Mouse (Mus musculus): ENCODE data around the gene Ttll8. TPM values are rescaled to one million over a fixed set of nuclear protein-coding genes. Genes with fewer than 3 reads are reported as not detected.

Gene Ttll8
- polyA plus RNA-seq, 1 experiment from 2014 or later: 0.14 TPM

DNA sequence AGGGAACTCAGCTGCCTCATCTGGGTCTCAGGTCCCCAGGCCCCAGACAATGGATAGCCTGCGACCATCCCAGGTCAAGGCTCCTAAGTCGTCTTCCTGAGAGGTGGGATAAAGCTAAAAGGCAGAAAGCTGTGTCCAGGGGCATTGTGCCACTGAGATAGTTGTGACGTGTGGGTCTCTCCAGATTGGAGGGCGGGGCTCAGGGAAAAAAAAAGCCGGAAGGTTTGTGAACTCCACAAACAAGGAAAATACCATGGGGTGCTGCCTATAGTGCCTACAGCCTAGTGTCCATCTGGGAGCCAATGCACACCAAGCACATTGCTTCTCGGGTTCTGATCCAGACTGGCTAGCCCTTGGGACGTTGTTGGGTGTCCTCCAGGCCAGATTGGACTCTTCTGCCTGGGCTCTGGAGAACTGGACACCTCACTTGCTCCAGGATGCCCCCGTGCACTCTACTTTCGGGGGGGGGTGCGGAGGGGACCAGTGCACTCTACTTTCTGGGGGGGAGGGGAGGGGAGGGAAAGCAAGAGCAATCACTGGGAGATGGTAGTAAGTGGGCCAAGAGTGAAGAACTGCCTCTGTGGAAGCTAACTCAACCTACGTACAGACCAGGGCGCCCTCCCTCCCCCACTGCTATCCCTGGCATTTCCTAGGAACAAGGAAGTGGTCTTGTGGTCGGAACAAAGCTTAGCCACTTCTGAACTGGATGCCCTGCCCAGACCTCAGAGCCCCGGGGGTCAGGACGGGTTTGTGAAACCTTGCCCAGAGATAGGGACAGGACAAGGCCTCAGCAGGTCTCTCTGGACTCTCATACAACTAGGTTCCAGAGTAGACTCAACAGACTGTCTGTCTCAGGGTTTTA lies 99.0 kb downstream of the Ttll8 start:
- Histone ChIP-seq H3K4me1 (replicated peaks) (peaks cover 9% of the 10 kb centered on the region), H3K9ac (no peak overlapping the region), H3K27ac (replicated peaks) (no peak overlapping the region), H3K9me3 (no peaks in the 10 kb centered on the region), H3K36me3 (no peaks in the 10 kb centered on the region), H3K4me3 (no peak overlapping the region), H3K27me3 (no peaks in the 10 kb centered on the region), H3K4me2 (no peak overlapping the region)
- 81% methylated on average over 15 of the region's 15 CpGs for WGBS
- ATAC-seq (ENCODE audit: low FRiP score, low read depth): no peak

DNA sequence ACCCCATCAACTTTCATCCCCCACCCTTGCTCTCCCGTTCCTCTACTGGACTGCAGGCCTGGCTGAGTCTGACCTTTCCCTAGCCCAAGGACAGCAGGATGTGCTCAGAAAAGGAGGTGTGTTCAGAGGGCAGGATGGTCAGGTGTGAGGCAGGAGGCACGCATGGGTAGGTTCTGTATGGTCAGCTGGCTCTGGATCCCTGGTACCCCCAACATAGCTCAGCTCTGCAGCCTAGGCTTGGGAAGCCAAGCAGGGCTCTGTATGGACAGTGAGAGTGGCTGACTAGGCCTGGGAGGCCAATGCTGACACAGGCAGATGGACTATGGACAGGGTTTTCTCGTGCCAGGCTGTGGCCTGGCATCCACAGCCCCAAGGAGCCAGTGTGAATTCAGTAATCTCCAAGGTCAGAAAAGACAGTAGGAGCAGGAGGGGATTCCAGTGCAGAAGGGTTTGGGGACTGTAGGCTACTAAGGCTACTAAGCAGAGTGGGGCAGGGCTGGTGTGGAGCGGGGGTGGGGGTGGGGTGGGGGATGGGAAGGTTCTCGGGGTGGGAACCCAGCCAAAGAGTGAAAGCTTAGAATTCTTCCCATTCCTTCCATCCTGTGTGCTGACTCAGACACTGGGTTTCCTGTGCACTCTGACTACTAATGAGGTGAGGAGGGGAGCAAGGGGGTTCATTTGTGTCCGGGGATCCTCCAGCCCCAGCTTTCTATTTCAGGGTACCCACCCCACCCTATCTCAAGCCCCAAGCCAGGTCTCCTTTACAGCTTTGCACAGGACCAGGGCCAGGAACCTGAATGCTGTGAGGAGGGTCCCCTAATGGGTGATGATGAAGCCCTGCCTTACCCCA lies 99.9 kb downstream of the Ttll8 start:
- 47% methylated on average over 6 of the region's 6 CpGs for WGBS
- Histone ChIP-seq H3K9ac (no peak overlapping the region), H3K36me3 (no peaks in the 10 kb centered on the region), H3K27ac (replicated peaks) (0 out of 2 replicates have a peak overlapping the region, but pooled peaks have one; percentile 18), H3K4me1 (replicated peaks) (peaks cover 14% of the 10 kb centered on the region), H3K9me3 (no peaks in the 10 kb centered on the region), H3K4me2 (no peak overlapping the region), H3K27me3 (no peaks in the 10 kb centered on the region), H3K4me3 (no peak overlapping the region)
- ATAC-seq (ENCODE audit: low FRiP score, low read depth): no peak

- H3K27me3 ChIP-seq: no peaks in the 10 kb centered on the region
- H3K9ac ChIP-seq: no peak overlapping the region
- H3K9me3 ChIP-seq: no peaks in the 10 kb centered on the region
- H3K36me3 ChIP-seq: no peaks in the 10 kb centered on the region
- no peak overlapping the region for H3K27ac ChIP-seq (replicated peaks)
- no peak for ATAC-seq (ENCODE audit: low FRiP score, low read depth)
- no peak overlapping the region for H3K4me3 ChIP-seq
- H3K4me2 ChIP-seq: no peak overlapping the region
- H3K4me1 ChIP-seq (replicated peaks): peaks cover 14% of the 10 kb centered on the region
- 90% methylated on average over 9 of the region's 9 CpGs for WGBS
Measured at GRCm38 (mm10) chr15:88853106-88853505, 101.1 kb downstream of the Ttll8 start.

GRCm38 (mm10) chr15:88851507-88852149 lies 102.6 kb downstream of the Ttll8 start:
- Histone ChIP-seq H3K4me2 (no peak overlapping the region), H3K4me1 (replicated peaks) (peaks cover 14% of the 10 kb centered on the region), H3K27ac (replicated peaks) (no peak overlapping the region), H3K4me3 (no peak overlapping the region), H3K36me3 (no peaks in the 10 kb centered on the region), H3K9me3 (no peaks in the 10 kb centered on the region), H3K27me3 (no peaks in the 10 kb centered on the region), H3K9ac (no peak overlapping the region)
- ATAC-seq (ENCODE audit: low FRiP score, low read depth): no peak
- WGBS: 87% methylated on average over 10 of the region's 10 CpGs

DNA sequence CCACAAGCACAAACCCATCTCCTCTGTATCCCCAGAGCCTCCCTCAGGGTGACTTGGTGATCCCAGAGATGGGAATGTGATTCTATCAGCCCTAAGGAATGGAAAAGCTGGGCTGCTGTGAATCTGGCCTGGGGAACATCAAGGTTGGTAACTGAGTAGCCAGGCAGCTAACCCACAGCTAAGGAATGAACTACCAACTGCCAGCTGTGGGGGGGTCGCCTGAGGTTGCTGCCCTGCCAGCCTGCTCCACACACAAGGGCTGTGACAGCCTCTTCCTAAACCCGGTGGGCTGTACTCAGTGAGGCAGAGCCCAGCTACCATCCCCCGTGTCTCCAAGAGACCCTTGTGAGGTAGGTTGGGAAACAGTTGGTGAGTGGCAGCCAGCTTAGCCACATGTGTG lies 103.1 kb downstream of the Ttll8 start:
- H3K27me3 ChIP-seq: no peaks in the 10 kb centered on the region
- H3K9me3 ChIP-seq: no peaks in the 10 kb centered on the region
- no peak overlapping the region for H3K9ac ChIP-seq
- no peak overlapping the region for H3K4me3 ChIP-seq
- no peak overlapping the region for H3K27ac ChIP-seq (replicated peaks)
- WGBS: 68% methylated on average over 3 of the region's 3 CpGs
- H3K36me3 ChIP-seq: no peaks in the 10 kb centered on the region
- no peak overlapping the region for H3K4me2 ChIP-seq
- H3K4me1 ChIP-seq (replicated peaks): peaks cover 14% of the 10 kb centered on the region
- no peak for ATAC-seq (ENCODE audit: low FRiP score, low read depth)

- H3K9ac ChIP-seq: no peak overlapping the region
- H3K27ac ChIP-seq (replicated peaks): 0 out of 2 replicates have a peak overlapping the region, but pooled peaks have one; percentile 20
- H3K27me3 ChIP-seq: no peaks in the 10 kb centered on the region
- H3K9me3 ChIP-seq: no peaks in the 10 kb centered on the region
- no peaks in the 10 kb centered on the region for H3K36me3 ChIP-seq
- no peak overlapping the region for H3K4me2 ChIP-seq
- peaks cover 14% of the 10 kb centered on the region for H3K4me1 ChIP-seq (replicated peaks)
- ATAC-seq (ENCODE audit: low FRiP score, low read depth): peak; percentile 57
- 52% methylated on average over 10 of the region's 10 CpGs for WGBS
- no peak overlapping the region for H3K4me3 ChIP-seq
Measured at GRCm38 (mm10) chr15:88850146-88850826, 103.9 kb downstream of the Ttll8 start.

DNA sequence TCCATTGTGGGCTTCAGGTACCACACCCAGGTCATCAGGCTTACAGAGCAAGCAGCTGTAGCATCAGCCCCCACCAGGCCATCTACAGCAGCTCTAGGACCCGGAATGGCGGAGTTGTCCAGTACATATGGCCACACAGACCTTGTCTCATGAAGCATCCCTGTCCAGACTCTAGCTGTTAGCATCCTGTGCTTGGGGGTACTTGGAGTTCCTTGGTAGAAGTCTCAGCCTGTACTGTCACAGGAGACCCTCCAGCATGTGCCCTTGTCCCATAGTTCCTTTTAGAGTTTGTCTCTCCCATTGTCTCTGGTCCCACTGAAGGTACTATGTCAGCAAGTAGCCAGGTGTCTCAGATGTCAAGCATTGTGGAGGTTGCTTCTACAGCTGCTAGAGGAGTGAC lies 104.6 kb downstream of the Ttll8 start:
- no peak overlapping the region for H3K9ac ChIP-seq
- WGBS: 92% methylated on average over 2 of the region's 2 CpGs
- H3K4me1 ChIP-seq (replicated peaks): peaks cover 10% of the 10 kb centered on the region; the same call in 1 of the 2 replicates
- H3K36me3 ChIP-seq: no peaks in the 10 kb centered on the region
- no peak overlapping the region for H3K27ac ChIP-seq (replicated peaks)
- no peak overlapping the region for H3K4me2 ChIP-seq
- no peaks in the 10 kb centered on the region for H3K9me3 ChIP-seq
- no peaks in the 10 kb centered on the region for H3K27me3 ChIP-seq
- ATAC-seq (ENCODE audit: low FRiP score, low read depth): no peak
- no peak overlapping the region for H3K4me3 ChIP-seq

GRCm38 (mm10) chr15:88848661-88849060 lies 105.6 kb downstream of the Ttll8 start:
- no peak for ATAC-seq (ENCODE audit: low FRiP score, low read depth)
- no peak overlapping the region for H3K9ac ChIP-seq
- H3K27ac ChIP-seq (replicated peaks): no peak overlapping the region
- 95% methylated on average over 1 of the region's 1 CpGs for WGBS
- H3K36me3 ChIP-seq: no peaks in the 10 kb centered on the region
- H3K4me2 ChIP-seq: no peak overlapping the region
- no peaks in the 10 kb centered on the region for H3K27me3 ChIP-seq
- no peaks in the 10 kb centered on the region for H3K9me3 ChIP-seq
- H3K4me1 ChIP-seq (replicated peaks): peaks cover 10% of the 10 kb centered on the region; the same call in 1 of the 2 replicates
- H3K4me3 ChIP-seq: no peak overlapping the region

DNA sequence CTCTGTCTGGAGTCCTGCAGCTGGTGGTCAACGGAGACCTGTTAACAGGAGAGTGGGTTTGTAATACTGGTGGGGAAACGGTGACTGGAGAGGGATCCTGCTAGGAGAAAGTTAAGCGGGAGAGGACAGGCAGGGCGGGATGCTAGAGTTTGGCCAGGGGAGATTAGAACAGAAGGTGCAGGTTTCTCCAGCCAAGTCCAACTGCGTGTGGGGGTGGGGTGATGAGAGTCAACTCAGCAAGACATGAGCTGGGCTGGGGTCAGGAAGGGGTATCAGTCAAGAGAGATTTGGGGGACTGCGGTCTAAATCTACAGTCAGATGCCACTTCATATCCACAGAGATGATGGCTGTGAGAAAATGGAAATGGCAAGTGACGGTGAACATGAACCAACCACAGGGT lies 109.3 kb downstream of the Ttll8 start:
- ATAC-seq (ENCODE audit: low FRiP score, low read depth): no peak
- no peak overlapping the region for H3K4me3 ChIP-seq
- no peak overlapping the region for H3K4me2 ChIP-seq
- 92% methylated on average over 7 of the region's 7 CpGs for WGBS
- H3K9me3 ChIP-seq: no peaks in the 10 kb centered on the region
- no peaks in the 10 kb centered on the region for H3K27me3 ChIP-seq
- H3K36me3 ChIP-seq: no peaks in the 10 kb centered on the region
- H3K9ac ChIP-seq: no peak overlapping the region
- no peak overlapping the region for H3K27ac ChIP-seq (replicated peaks)
- peaks cover 6% of the 10 kb centered on the region; the same call in 1 of the 2 replicates for H3K4me1 ChIP-seq (replicated peaks)

- H3K4me3 ChIP-seq: no peak overlapping the region
- no peaks in the 10 kb centered on the region for H3K36me3 ChIP-seq
- no peak for ATAC-seq (ENCODE audit: low FRiP score, low read depth)
- H3K4me1 ChIP-seq (replicated peaks): peaks cover 17% of the 10 kb centered on the region
- H3K9ac ChIP-seq: no peak overlapping the region
- WGBS: 41% methylated on average over 8 of the region's 8 CpGs
- H3K27me3 ChIP-seq: no peaks in the 10 kb centered on the region
- no peak overlapping the region; the same call in 1 of the 2 replicates for H3K27ac ChIP-seq (replicated peaks)
- no peak overlapping the region for H3K4me2 ChIP-seq
- no peaks in the 10 kb centered on the region for H3K9me3 ChIP-seq
Measured at GRCm38 (mm10) chr15:88843486-88844097, 110.6 kb downstream of the Ttll8 start.

GRCm38 (mm10) chr15:88842300-88842673 lies 111.9 kb downstream of the Ttll8 start:
- H3K4me3 ChIP-seq: no peak overlapping the region
- H3K36me3 ChIP-seq: no peaks in the 10 kb centered on the region
- ATAC-seq (ENCODE audit: low FRiP score, low read depth): no peak
- no peak overlapping the region for H3K4me2 ChIP-seq
- peak overlapping the region; percentile 5; the same call in 1 of the 2 replicates for H3K27ac ChIP-seq (replicated peaks)
- no peaks in the 10 kb centered on the region for H3K9me3 ChIP-seq
- H3K9ac ChIP-seq: no peak overlapping the region
- peaks cover 25% of the 10 kb centered on the region for H3K4me1 ChIP-seq (replicated peaks)
- 84% methylated on average over 3 of the region's 3 CpGs for WGBS
- no peaks in the 10 kb centered on the region for H3K27me3 ChIP-seq

All from hindbrain, embryonic 15.5 days (tissue).